Mouse (Mus musculus) gastrocnemius, postnatal 25 days (tissue): Measurements from ENCODE around the gene Sipa1l1. TPM values are rescaled to one million over a fixed set of nuclear protein-coding genes. Genes with fewer than 3 reads are reported as not detected.

ENCODE experiments used
- DNase-seq: peaks from one replicate; pipeline ENCODE4 v3.0.0; 2022
- total RNA-seq, 2 experiments: library from RNA; stranded (reverse); gene quantifications; 1 replicate in 1 of 2; 2 replicates in 1 of 2; pipeline ENCODE4 v1.2.3; 2021

Gene Sipa1l1
- total RNA-seq, 2 experiments from 2014 or later, result 8.5 to 10.0 TPM

DNA sequence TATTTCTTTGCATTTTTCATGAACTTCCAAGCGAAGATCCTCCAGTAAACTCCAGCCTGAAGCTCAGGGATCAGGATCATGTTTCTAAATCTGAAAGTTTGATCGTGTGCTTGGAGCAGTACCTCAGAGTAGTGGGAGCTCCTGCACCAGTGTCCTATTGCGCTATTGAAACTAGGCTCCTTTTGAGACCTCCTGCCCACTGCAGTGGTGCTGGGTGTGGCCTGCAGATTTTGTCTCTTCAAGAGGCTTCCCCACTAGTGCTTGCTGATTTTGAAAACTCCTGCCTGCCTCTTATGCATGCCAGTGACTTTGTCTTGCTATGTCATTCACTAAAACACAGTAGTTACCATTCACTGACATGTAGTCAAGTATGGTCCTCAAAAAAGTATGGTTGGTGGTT is 213.8 kb downstream of the Sipa1l1 start:
- DNase-seq, result no peak

DNA sequence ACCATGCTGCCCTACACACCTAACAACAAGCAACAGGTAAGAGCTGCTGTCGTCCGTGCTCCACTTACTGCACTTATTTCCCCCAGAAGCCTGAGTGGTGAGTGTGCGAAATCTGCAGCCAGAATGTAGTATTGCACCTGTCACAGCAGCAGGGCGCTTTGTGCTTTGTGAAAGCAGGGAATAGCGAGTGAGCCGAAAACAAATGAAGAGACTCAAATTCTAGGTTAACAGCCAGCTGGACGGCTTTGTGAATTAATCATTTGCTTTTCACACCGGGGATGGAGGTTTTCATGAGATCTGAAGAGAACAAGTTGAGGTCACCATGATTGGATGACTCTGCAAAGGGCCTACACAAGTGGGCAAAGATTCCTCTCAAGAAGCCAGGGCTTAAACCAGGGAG is 215.6 kb downstream of the Sipa1l1 start:
- DNase-seq, result no peak

DNA sequence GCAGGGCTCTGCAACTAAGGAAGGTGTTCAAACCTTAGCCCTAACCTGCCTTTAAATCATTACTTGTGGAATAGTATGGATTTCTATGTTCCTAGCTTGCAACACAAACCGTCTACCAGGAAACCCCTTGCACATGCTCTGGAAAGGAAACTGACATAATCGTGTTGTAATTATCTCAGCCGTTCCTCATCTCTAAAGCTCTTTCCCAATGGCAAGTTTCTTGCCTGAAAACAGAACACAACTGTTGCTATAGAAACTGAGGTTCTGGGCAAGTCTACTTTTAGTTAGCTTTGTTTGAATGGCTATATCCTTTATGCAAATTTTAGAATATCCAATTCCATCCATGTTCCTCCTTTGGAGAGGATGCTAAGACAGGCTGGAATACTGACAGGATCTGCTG is 217.9 kb downstream of the Sipa1l1 start:
- no peak for DNase-seq

DNA sequence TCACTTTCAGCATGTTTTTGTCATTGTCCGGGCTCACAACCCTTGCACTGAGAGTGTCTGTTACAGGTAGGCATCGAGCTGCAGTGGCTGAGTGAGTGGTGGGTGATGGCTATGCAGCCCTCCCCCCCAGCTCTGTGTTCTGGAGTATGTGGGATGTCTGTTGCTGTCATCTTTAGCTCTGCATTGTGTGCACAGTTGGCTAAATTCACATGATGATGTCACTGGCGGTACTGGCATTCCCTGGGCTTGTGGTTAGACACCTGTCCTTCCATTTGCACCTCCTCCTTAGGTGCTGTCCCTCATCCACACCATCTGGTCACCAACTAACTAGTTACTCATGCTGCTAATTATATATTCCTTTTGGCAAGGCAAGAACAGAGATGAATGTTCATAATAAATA is 218.5 kb downstream of the Sipa1l1 start:
- DNase-seq, result no peak

DNA sequence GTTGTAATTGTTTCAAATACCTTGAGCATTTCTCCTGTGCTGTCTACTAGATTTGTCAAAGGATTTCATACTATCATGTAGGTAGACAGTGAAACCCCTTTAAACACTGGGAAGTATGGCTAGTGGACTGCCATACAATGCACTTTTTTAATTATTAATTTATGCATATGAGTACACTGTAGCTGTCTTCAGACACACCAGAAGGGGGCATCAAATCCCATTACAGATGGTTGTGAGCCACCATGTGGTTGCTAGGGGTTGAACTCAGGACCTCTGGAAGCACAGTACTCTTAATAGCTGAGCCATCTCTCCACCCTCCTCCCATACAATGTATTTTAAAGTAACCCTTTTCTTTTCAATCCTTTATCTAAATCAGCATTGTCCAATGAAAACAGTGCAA is 219.0 kb downstream of the Sipa1l1 start:
- DNase-seq, result no peak

DNA sequence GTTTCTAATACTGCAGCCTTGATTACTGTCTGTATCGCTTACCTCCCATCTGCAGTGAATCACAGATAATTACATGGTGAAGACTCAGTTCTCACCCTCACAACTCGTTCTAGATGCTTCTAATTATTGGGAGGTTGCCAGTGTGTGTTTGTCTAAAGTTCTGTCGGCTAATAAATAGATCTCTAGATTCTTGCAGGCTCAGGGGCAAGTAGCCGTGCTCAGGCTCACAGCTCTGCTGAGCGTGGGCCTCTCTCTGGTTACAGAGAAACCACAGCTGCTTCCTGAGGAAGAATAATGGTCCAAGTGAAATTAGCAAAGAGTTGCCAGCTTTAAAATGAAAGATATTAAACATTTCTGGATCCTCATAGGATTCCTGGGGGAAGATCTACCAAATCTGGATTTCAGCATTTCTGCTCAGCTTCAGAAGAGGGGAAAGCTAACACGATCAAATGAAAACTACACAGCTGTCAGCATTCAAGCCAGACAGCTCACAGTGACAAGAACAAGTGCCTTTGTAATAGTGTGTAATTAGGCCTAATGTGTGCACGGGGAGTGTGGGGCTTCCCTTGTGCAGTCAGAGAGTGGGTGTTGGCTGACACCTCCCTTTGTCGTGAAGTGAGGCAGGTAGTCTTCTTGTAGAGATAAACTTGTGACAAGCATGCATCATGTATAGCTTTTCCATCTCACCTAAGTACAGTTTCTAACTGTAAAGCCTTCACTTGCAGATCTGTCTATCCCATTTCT is 225.2 kb downstream of the Sipa1l1 start:
- DNase-seq, result no peak

DNA sequence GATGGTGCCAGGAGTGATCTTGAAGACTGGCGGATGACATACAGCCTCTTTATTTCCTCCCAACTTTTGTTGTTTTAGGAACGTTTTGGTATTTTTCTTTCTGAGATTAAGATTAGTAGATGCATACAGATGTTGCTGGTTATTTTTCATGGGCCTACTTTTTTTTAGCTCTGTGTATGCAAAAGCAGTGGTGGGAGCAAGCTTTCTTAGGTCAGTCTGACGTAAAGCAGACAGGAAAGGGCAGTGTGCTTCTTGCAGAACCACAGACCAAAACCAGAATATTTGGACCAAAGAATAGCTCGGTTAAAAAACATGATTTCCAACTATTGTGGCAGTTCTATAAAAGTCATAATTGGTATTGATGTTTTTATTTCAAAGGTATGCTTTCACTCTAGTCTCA is 226.1 kb downstream of the Sipa1l1 start:
- DNase-seq, result no peak

DNA sequence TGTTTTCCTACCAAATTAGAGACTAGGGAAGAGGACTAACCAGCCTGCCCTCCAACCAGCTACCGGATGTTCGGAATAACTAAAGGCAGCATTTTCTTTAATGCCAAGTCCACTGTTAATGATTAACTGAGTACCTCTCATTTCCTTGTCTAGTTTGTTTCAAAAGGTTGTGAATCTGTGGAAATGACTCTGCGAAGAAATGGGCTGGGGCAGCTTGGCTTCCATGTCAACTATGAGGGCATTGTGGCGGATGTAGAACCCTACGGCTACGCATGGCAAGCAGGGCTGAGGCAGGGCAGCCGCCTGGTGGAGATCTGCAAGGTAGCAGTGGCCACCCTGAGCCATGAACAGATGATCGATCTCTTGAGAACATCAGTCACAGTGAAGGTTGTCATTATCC is 228.1 kb downstream of the Sipa1l1 start:
- DNase-seq, result no peak

DNA sequence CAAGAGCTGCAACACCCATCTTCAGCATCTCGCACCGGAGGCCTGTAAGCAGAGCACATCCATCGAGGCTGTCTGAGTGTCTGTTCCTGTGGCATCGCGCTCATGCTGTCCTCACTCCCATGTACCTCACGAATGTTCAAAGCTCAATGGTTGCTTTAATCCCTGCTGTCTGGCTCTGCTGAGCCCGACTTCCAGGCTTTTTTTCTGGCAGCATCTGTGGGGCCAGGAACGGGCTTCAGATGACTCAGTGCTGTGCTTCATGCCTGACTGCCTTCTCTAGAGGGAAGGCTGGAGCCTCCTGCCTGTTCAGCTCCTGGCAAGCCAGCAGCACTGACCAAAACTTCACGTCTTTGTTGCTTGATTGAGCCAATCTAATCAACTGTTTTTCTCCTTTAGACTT is 228.6 kb downstream of the Sipa1l1 start:
- peak; percentile 46 for DNase-seq

DNA sequence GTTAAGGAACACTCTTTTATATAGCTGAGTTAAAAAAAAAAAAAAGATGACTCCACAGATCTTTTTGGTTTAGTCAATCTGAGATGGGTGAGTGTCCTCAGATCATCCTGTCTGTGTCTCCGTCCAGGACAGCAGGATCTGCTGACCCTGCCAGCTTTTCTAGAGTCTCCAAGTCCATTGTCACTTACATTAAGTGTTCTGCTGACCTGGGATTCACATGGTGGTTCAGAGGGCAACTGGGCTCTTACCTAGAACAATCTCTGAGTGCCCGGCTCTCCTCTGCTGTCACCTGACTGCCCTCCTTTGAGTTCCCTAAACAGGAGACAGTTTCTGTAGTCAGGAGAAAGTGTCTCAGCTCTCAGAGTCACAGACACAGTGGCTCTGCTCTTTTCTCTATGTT is 229.8 kb downstream of the Sipa1l1 start:
- no peak for DNase-seq

DNA sequence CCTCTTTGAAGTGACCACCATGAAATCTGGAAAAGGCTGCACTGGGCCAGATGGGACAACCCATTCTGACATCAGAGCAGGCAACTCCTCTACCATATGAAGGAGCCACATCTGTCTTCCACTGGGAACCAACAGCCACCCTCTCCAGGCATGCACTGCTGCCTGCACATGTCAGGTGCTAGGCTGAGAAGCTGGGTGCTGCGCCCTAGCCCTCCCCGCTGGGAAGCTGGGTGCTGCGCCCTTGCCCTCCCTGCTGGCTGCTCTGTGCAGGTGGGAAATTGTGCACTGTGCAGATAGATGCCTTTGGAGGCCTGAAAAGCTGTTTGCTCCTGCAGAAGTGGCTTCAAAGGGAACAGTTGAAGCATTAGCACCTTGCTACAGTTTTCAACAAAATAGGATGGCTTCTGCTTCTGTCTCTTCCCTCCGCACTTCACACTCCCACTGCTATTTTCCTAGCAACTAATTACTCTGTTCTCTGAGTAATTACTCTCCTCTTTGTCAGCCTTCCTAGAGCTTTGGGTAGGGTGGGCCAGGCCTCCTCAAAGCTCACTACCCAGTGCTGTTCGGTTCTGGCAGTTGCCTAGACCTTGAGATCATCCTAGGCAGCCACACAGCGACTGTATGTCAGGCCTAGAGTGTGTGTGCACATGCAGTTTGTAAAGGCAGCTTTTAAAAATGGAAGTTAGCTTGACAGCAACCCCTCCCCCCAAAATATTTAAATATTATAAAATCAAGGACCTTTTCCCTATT is 231.0 kb downstream of the Sipa1l1 start:
- no peak for DNase-seq

DNA sequence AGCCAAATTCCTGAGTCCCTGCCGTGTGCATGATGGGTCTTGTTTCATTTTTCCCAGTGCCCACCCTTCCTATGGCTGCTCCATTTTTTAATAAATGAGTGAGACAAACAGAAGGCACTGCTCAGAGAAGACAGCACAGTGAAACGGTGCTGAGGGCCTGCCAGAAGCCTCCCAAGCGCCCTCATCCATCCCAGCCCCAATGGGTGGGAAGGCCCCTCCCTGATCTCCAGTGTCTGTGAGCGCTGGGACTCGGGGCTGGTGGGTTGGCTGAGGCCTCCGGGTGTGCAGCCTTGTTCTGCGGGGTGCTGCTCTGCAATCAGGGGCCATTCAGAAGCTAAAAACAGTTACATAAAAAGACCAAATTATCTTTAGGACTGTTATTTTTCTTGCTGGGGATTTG is 231.7 kb downstream of the Sipa1l1 start:
- DNase-seq, result no peak

DNA sequence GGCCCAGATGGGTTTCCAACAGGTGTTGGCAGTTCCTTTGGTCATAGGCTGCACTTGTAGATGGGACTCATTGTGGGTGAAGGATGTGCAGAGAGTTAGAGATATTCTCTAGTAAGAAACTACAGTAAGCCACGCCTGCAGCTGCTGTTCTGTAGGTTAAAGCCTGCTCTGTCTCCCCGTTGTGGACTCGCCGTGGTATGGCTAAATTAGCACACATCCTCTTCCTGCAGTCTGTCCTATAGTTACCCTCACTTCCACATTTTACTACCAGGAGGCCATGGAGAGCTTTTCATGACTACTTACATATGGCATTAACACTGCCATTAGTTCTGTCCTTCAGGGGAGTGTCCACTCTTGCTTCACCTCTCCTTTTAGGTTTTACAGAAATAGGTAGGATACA is 232.3 kb downstream of the Sipa1l1 start:
- no peak for DNase-seq

DNA sequence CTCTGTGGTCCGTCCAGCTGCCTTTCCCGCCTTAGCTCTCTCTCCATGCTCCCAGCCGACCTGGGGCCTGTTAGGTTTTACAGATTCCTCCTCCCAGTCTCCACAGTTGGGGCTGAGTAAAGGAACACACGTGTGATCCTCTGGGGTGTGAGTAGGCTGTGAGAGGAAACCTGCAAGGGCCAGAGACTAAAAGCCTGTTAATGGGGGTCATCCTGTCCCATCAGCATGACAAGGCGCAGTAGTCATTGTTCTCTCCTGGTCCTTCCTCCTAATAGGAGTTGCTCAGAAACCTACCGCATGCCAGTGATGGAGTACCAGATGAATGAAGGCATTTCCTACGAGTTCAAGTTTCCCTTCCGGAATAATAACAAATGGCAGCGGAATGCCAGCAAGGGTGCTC is 233.5 kb downstream of the Sipa1l1 start:
- DNase-seq, result no peak

DNA sequence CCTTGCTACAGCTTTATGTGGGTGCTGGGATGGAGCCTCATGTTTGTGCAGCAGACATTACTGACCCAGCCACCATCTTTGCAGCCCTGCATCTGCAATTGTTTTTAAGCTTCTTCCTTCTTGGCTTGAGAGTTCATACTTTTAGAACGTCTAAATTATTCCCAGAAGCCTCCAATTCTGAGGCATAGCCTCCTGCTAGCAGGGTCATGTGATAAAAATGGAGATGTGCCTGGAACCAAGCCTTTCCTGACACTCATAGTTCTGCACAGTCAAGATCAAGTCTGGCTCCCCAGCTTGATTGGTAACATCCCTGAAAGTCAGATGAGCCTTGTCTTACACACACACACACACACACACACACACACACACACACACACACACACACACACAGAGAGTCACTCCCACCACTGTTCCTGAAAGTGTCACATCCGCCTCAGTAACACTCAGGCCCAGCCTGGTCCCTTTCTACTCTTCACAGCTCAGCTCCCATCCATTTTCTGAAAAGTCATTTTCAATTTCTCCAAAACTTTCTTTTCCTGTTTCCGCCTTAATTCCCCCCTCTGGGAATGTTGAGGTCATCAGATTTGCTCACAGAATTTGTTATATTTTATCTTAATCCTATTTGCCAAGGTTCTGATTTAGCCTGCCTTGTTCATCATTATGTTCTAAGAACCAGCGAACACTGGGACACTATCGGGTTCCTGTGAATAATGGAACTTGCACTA is 238.6 kb downstream of the Sipa1l1 start:
- DNase-seq, result no peak

DNA sequence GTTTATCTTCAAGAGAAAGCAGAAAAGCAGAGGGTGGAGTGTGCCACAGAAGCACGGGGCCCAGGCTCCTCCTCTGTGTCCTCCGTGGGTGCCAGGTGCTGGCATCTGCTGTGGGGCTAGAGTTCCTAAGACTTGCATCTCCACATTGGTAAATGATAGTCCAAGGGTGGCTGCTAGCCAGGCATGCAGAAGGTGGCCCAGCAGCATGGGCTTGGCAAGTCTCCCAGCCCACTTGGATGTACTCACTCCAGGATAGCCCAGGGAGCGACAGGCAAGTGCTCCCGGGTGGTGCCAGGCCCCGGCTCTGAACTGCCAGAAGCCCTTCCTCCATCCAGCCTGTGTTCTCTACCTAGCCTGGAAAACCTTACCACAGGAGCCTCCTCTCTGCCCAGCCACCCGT is 239.4 kb downstream of the Sipa1l1 start:
- peak; percentile 87 for DNase-seq

DNA sequence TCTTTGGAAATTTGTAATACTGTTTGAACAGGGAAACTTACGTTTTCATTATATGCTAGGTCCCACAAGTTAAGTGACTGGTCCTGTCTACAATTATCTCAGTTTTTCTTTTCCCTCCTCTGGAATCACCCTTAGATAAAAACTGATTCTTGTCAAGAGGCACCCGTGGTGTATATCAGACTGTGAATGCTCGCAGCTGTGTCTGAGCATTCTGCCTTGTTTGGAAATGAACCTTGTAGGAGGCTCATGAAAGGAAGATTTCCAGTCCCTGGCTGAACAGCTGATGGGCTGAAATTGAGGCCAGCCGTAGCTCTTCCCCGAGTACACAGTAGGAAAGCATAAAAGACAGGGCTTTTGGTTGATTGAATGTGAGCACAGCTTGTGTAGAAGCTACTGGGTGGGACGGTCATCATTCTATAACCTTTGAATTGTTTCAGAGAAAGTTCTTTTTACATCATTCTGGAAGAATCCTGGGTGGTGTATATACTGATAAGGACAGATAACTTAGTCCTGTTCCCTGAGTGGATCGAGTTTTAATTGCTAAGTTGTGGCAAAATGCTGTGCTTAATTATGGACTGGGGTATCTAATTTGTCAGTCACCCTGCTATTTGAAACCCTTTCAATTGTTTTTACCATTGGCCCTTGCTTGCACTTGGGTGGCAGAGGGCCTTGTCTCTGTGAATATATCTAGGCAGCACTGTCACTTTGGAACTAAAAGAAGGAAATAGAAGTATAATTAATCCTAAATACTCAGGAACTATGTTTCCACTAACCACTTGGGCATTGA is 240.8 kb downstream of the Sipa1l1 start:
- no peak for DNase-seq

DNA sequence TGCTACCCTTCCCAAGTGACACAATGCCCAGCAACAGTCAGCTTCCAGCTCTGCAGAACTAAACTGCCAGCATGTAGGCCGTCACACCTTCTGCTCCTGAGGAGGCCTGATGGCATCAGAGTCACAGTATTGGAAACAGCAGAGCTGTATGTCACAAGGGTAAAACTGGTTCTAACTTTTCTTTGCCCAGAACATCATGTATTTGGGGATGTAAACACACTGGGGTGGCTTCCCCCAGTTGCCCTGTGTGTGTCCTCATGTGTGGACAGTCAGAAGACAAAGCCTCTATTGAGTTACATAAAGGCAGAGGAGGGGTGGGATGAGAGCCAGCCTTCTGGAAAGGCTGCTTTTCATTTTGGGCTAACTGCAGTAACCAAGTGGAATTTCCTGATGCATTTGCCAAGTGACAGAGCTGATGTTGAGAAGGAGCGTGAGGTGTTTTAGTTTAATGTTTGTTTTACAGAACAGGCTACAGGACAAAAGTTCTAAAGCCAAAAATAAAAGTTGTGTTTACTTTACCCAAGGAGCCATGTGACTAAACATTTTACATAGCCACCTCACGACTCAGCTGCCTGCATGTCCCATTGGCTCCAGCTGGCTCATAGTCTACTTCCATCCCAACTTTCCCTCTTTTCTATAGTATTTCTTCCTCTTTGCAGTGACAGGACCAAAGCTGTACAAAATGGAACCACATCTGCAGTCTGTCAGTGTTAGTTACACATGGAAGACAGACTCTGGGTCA is 243.3 kb downstream of the Sipa1l1 start:
- DNase-seq, result peak; percentile 66

DNA sequence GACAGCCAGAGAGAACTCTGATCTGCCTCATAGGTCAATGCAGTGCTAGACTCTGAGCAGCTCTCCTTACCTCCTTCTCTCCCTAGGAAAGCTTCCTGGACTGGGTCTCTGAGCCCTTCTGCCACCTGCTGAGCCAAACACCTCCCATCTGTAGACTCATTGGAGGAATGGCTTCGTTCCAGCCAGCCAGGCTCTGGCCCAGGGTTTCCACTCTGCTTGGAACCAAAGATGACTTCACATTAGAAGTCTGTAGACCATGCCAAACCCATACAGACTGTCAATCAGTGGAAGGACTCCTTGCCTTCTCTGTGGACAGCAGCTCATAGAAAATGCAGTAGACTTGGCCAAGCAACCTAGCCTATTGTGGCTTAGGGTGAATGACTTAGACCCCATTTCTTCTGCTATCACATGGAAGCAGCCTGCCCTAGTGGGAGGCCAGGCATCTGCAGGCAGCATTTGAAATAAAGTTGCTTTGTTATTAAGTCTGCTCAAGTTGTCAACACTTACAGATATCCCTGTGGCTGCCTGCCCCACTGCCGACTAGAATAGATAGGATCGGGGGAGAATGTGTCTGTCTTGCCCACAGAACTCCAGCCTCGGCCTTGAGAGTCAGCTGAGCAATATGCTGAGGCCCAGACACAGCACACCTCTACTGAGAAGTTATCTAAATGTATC is 246.7 kb downstream of the Sipa1l1 start:
- peak; percentile 78 for DNase-seq

DNA sequence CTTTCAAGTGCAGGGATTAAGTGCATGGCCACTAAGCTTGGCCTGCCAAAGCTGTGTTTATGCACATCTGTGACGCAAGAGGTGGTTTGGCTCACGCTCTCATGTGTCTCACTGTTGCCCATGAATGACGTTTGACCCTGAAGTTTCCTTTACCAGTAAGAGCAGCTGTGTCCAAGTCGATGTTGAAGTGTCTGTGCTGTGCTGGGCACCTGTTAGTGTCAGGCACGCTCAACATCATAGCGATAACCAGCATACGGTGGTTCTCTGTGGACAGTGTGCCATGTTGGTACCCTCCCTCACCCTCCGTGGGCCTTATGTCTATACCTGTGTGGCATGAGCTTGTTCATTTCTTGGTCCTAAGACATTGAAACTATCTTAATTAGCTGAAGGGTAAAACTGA is 249.9 kb downstream of the Sipa1l1 start:
- no peak for DNase-seq

DNA sequence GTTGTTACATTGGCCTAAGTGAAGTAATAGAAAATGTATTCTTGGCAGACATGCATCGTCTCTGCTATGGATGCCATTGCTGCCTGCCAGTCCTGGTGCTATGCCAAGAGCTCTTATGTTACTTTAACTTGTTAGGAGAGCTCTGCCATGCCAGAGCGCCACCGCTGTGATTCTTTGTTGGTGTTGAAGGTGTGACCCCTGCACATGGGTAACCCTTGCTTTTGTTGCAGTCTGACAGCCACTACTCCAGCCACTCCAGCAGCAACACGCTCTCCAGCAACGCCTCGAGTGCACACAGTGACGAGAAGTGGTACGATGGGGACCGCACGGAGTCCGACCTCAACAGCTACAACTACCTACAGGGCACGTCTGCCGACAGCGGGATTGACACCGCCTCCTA is 255.7 kb downstream of the Sipa1l1 start:
- DNase-seq, result no peak
